Comparison of ENCODE assay signal across 20 mouse cellular contexts in genomic region chr8:123404521-123404920, GRCm38 (mm10). TPM values are rescaled to one million over a fixed set of nuclear protein-coding genes. Genes with fewer than 3 reads are reported as not detected.
DNase-seq lines count a peak whose midpoint lies in the region; ATAC-seq and TF ChIP-seq lines count a peak whose summit lies in the region.
"Had no signal": no experiment of that assay in that cellular context is flagged by ENCODE, and none has a peak within 500 bp of the region (broad histone marks: within the 10 kb centered on the region; RNA-seq: fewer than 3 reads in every experiment).

No protein-coding gene starts in this region.

- no peak overlapping the region for H3K4me2 ChIP-seq in forebrain, embryonic 13.5 days
- H3K4me2 ChIP-seq in forebrain, embryonic 12.5 days, result no peak overlapping the region
- no peak overlapping the region for H3K4me2 ChIP-seq in midbrain, postnatal 0 days (ENCODE audit: low read depth, low read length, poor library complexity, severe bottlenecking)
- H3K4me2 ChIP-seq: liver, embryonic 15.5 days; neural tube, embryonic 15.5 days had no signal

- peaks cover 40% of the 10 kb centered on the region for H3K36me3 ChIP-seq in forebrain, embryonic 13.5 days (ENCODE audit: poor library complexity, severe bottlenecking)
- peaks cover 42% of the 10 kb centered on the region for H3K36me3 ChIP-seq in forebrain, embryonic 12.5 days (replicated peaks)
- peaks cover 40% of the 10 kb centered on the region for H3K36me3 ChIP-seq in midbrain, embryonic 10.5 days
- H3K36me3 ChIP-seq in midbrain, postnatal 0 days (ENCODE audit: insufficient read depth, low read length), result peaks cover 34% of the 10 kb centered on the region

- no peak overlapping the region for H3K4me3 ChIP-seq in forebrain, embryonic 13.5 days
- no peak overlapping the region for H3K4me3 ChIP-seq in forebrain, embryonic 12.5 days (replicated peaks)
- no peak overlapping the region for H3K4me3 ChIP-seq in midbrain, embryonic 10.5 days
- no peak overlapping the region for H3K4me3 ChIP-seq in midbrain, postnatal 0 days (ENCODE audit: low read depth, low read length)
- H3K4me3 ChIP-seq: forebrain, embryonic 10.5 days; liver, embryonic 15.5 days; neural tube, embryonic 15.5 days had no signal

- no peak for DNase-seq in midbrain, embryonic 10.5 days (ENCODE audit: low spot score)
- no peak for DNase-seq in midbrain, postnatal 0 days (ENCODE audit: low spot score)
- DNase-seq in induced T-regulatory cell, adult 2 months (ENCODE audit: low read depth), result peak; percentile 28
- DNase-seq in thymus, postnatal 10 days (ENCODE audit: low spot score in 2 of 2), result peak; percentile 72 to 74
- DNase-seq in urinary bladder, postnatal 4 days (ENCODE audit: low spot score in 2 of 2), result no peak
- DNase-seq: cerebellum, postnatal 25 days; kidney, postnatal 10 days; layer of hippocampus, adult 9-11 months; lung, postnatal 14 days had no signal

- no peaks in the 10 kb centered on the region for H3K27me3 ChIP-seq in forebrain, embryonic 13.5 days
- 0 out of 2 replicates have a peak, but pooled peaks cover 3% of the 10 kb centered on the region for H3K27me3 ChIP-seq in forebrain, embryonic 12.5 days
- H3K27me3 ChIP-seq in midbrain, embryonic 10.5 days (ENCODE audit: low read depth, poor library complexity, severe bottlenecking), result peaks cover 16% of the 10 kb centered on the region
- no peaks in the 10 kb centered on the region for H3K27me3 ChIP-seq in midbrain, postnatal 0 days (ENCODE audit: insufficient read depth, low read length)
- H3K27me3 ChIP-seq: neural tube, embryonic 15.5 days had no signal

- TF ChIP-seq CTCF in midbrain, postnatal 0 days (IDR thresholded peaks at IDR 0.05), result no peak

- no peak overlapping the region for H3K9ac ChIP-seq in forebrain, embryonic 13.5 days
- H3K9ac ChIP-seq in forebrain, embryonic 12.5 days, result no peak overlapping the region
- no peak overlapping the region for H3K9ac ChIP-seq in midbrain, postnatal 0 days (replicated peaks; ENCODE audit: low read length, poor library complexity, severe bottlenecking)
- H3K9ac ChIP-seq: liver, embryonic 15.5 days; neural tube, embryonic 15.5 days had no signal

- H3K27ac ChIP-seq in forebrain, embryonic 13.5 days, result peak overlapping the region; percentile 25; the same call in 1 of the 2 replicates
- H3K27ac ChIP-seq in forebrain, embryonic 12.5 days, result no peak overlapping the region; the same call in 1 of the 2 replicates
- H3K27ac ChIP-seq in midbrain, embryonic 10.5 days (replicated peaks), result 0 out of 2 replicates have a peak overlapping the region, but pooled peaks have one; percentile 23
- no peak overlapping the region for H3K27ac ChIP-seq in midbrain, postnatal 0 days (ENCODE audit: low read depth, low read length)
- H3K27ac ChIP-seq: forebrain, embryonic 10.5 days; liver, embryonic 15.5 days; neural tube, embryonic 15.5 days had no signal

- peaks cover 22% of the 10 kb centered on the region for H3K4me1 ChIP-seq in forebrain, embryonic 13.5 days
- H3K4me1 ChIP-seq in forebrain, embryonic 12.5 days, result peaks cover 23% of the 10 kb centered on the region
- peaks cover 34% of the 10 kb centered on the region for H3K4me1 ChIP-seq in midbrain, embryonic 10.5 days
- peaks cover 9% of the 10 kb centered on the region for H3K4me1 ChIP-seq in midbrain, postnatal 0 days (ENCODE audit: insufficient read depth, low read length)

- no peak for ATAC-seq in forebrain, embryonic 13.5 days
- ATAC-seq in forebrain, embryonic 12.5 days (ENCODE audit: low FRiP score), result no peak
- no peak for ATAC-seq in midbrain, postnatal 0 days (ENCODE audit: low FRiP score)
- no peak for ATAC-seq in frontal cortex, adult (ENCODE audit: low TSS enrichment)

- no peaks in the 10 kb centered on the region for H3K9me3 ChIP-seq in forebrain, embryonic 13.5 days (replicated peaks)
- H3K9me3 ChIP-seq in forebrain, embryonic 12.5 days, result no peaks in the 10 kb centered on the region
- H3K9me3 ChIP-seq in midbrain, embryonic 10.5 days (replicated peaks), result no peaks in the 10 kb centered on the region
- no peaks in the 10 kb centered on the region for H3K9me3 ChIP-seq in midbrain, postnatal 0 days (ENCODE audit: low read length)
- H3K9me3 ChIP-seq: forebrain, embryonic 10.5 days; liver, embryonic 15.5 days; neural tube, embryonic 15.5 days had no signal

- 49% methylated on average over 8 of the region's 8 CpGs for WGBS in forebrain, embryonic 13.5 days
- 59% methylated on average over 8 of the region's 8 CpGs for WGBS in forebrain, embryonic 12.5 days
- WGBS in midbrain, embryonic 10.5 days, result 57% methylated on average over 8 of the region's 8 CpGs
- 26% methylated on average over 8 of the region's 8 CpGs for WGBS in midbrain, postnatal 0 days

RNA-seq across cellular contexts. Expression of gene Mc1r, which starts 2.4 kb away (rescaled TPM):
- polyA plus RNA-seq in forebrain, embryonic 13.5 days (2015; fragmentation: Nextera tagmentation; extraction: Ambion mirVana), result 0.15 and 0.27 TPM in 2 replicates
- polyA plus RNA-seq in forebrain, embryonic 12.5 days (2016; fragmentation: Nextera tagmentation; extraction: Ambion mirVana), result 0.13 and 0.14 TPM in 2 replicates
- 0.06 and 0.10 TPM in 2 replicates for polyA plus RNA-seq in midbrain, embryonic 10.5 days (2016; fragmentation: Nextera tagmentation; extraction: Ambion mirVana)
- total RNA-seq in midbrain, postnatal 0 days (2014; rRNA removed), result 0.22 TPM in 1 of 2 replicates, not detected in the other
- 0.09 TPM in 1 of 2 replicates, not detected in the other for polyA plus RNA-seq in midbrain, postnatal 0 days (2015; fragmentation: Nextera tagmentation; extraction: Ambion mirVana)
- total RNA-seq: adrenal gland, postnatal 14 days had no signal
- polyA plus RNA-seq: embryonic facial prominence, embryonic 11.5 days; intestine, embryonic 14.5 days; limb, embryonic 11.5 days; liver, embryonic 15.5 days; urinary bladder, adult 2 months had no signal

RNA-seq across cellular contexts. Expression of gene Tubb3, which starts 6.7 kb away (rescaled TPM):
- polyA plus RNA-seq in forebrain, embryonic 13.5 days (2015; fragmentation: Nextera tagmentation; extraction: Ambion mirVana), result 1,305 and 1,381 TPM in 2 replicates
- 827 and 897 TPM in 2 replicates for polyA plus RNA-seq in forebrain, embryonic 12.5 days (2016; fragmentation: Nextera tagmentation; extraction: Ambion mirVana)
- 428 and 665 TPM in 2 replicates for polyA plus RNA-seq in midbrain, embryonic 10.5 days (2016; fragmentation: Nextera tagmentation; extraction: Ambion mirVana)
- total RNA-seq in midbrain, postnatal 0 days (2014; rRNA removed), result 3,827 and 3,963 TPM in 2 replicates
- polyA plus RNA-seq in midbrain, postnatal 0 days (2015; fragmentation: Nextera tagmentation; extraction: Ambion mirVana), result 1,921 and 2,058 TPM in 2 replicates

RNA-seq across cellular contexts. Expression of gene Def8, which starts 18.8 kb away (rescaled TPM):
- polyA plus RNA-seq in forebrain, embryonic 13.5 days (2015; fragmentation: Nextera tagmentation; extraction: Ambion mirVana), result 38.9 and 41.2 TPM in 2 replicates
- polyA plus RNA-seq in forebrain, embryonic 12.5 days (2016; fragmentation: Nextera tagmentation; extraction: Ambion mirVana), result 42.9 and 46.6 TPM in 2 replicates
- polyA plus RNA-seq in midbrain, embryonic 10.5 days (2016; fragmentation: Nextera tagmentation; extraction: Ambion mirVana), result 42.1 and 45.9 TPM in 2 replicates
- 47.6 and 49.4 TPM in 2 replicates for total RNA-seq in midbrain, postnatal 0 days (2014; rRNA removed)
- 36.4 and 39.4 TPM in 2 replicates for polyA plus RNA-seq in midbrain, postnatal 0 days (2015; fragmentation: Nextera tagmentation; extraction: Ambion mirVana)

RNA-seq across cellular contexts. Expression of gene Tcf25, which starts 31.0 kb away (rescaled TPM):
- polyA plus RNA-seq in forebrain, embryonic 13.5 days (2015; fragmentation: Nextera tagmentation; extraction: Ambion mirVana), result 190 and 207 TPM in 2 replicates
- polyA plus RNA-seq in forebrain, embryonic 12.5 days (2016; fragmentation: Nextera tagmentation; extraction: Ambion mirVana), result 174 and 194 TPM in 2 replicates
- 150 and 167 TPM in 2 replicates for polyA plus RNA-seq in midbrain, embryonic 10.5 days (2016; fragmentation: Nextera tagmentation; extraction: Ambion mirVana)
- total RNA-seq in midbrain, postnatal 0 days (2014; rRNA removed), result 538 and 541 TPM in 2 replicates
- polyA plus RNA-seq in midbrain, postnatal 0 days (2015; fragmentation: Nextera tagmentation; extraction: Ambion mirVana), result 413 and 416 TPM in 2 replicates

Comparison
In these comparisons a context has a peak if more than half of its experiments do, and no peak if none do; other contexts are left out.
1. H3K27ac ChIP-seq: peak in forebrain, embryonic 13.5 days (single experiment) and midbrain, embryonic 10.5 days (single experiment); none in forebrain, embryonic 12.5 days (single experiment) and midbrain, postnatal 0 days (single experiment).
2. DNase-seq: peak in induced T-regulatory cell, adult 2 months (single experiment) and thymus, postnatal 10 days (2 of 2); none in midbrain, embryonic 10.5 days (single experiment), midbrain, postnatal 0 days (single experiment) and urinary bladder, postnatal 4 days (0 of 2).